Mouse (Mus musculus): ENCODE results near the gene Lingo1.

Lingo1 gene

DNA sequence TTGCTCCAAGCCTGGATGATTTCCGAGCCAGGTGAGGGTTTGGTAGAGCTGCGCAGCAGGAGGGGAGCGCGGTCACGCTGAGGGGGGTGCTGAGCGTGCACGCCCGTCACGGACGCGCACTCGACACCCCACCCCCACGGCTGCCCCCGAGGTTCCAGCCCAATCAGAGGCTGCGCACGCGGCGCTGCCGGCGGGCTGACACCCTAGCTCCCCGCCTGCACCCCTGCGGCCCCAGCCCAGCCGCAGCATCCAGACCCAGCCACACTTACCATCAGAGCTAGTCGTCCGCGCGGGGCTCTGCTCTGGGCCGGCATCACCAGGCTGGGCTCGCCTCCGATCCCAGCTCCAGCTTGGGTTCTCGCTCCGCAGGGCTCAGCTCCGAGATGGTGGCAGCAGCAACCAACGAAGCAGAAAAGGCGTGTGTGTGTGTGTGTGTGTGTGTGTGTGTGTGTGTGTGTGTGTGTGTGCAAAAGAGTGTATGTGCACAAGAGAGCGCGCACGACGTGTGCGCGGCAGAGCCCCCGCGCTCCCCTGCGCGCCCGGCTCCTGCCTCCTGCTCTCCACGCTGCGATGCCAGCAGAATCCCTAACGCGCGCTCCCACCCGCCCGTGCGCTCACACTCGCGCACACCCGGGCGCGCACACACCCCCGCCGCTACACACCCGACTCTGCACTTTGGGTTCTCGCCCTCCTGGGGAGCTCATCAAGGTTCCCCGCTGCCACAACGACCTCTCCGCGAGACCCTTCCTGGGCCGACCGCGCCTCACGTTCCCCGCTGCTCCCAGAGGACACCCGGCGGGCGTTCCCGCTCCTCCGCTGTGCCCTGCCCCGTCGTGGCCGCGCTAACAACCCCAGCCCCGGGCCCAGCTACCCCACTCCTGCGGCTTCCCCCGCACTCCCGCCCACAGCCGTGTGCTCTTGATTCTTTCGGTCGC is at the start of gene Lingo1:
Lingo1 (minus strand) TSS at position 748 of the 935 bp plus-strand sequence.
- DNase-seq (ENCODE audit: low spot score), result peak; percentile 67

DNA sequence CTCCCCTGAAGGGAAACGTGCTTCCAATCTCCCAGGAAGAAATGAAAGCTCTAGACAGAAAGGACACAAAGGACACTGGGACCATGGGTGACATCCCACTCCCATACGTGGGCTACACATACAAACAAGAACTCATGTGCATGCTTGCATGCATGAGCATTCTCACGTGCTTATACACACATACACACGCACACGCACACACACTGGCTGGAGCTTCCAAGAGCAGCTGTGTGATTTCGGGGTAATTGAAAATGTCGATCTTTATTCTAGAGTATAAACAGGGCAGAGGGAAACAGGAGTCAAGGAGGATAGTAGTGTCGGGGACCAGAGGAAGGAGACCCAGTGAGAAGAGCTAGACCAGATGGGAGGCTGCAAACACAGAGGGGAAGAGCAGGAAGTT is 48.4 kb upstream of the Lingo1 start:
- DNase-seq (ENCODE audit: low spot score), result no peak

DNA sequence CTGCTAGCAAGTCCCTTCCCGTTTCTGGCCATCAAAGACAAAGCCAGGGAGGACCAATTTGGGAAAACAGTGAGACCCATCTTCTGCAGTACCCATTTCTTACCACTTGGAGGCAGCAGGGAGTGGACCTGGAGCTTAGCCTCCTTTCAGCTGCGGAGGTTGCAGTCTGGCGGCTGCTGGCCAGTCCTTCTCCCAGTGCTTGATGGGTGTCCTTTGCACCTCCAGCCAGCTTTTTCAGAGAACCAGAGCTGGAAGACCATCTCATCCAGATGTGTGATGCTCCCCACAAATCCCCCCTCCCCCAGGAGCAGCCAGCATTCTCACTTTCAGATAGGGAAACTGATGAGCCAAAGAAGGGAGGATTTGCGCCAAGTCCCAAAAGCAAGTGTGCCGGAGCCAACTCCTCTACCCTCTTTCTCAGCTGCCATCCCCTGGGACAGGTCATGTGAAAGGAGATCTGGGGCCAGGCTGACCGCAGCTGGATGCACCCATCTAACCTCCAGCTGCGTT is 47.5 kb upstream of the Lingo1 start:
- peak; percentile 53 for DNase-seq (ENCODE audit: low spot score)

DNA sequence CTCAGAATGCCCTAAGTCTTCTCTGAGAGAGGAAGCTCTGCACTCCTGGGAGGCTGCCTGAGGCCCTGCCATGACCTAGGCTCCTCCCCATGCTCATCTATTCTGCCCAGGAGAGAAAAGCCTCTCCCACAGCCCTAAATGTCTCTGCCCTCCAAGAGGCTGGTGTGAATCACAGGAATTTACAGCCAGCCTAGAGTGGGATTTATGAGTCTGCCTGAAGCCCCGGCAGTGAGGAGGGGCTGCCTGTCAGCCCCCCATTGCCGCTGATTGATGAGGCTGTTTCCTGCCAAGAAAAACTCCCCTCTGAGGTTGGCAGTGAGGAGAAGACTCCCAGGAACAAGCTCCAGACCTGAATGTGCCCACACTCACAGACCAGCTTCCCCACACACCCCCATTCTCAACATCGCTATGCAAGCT is 46.0 kb upstream of the Lingo1 start:
- DNase-seq (ENCODE audit: low spot score), result no peak

DNA sequence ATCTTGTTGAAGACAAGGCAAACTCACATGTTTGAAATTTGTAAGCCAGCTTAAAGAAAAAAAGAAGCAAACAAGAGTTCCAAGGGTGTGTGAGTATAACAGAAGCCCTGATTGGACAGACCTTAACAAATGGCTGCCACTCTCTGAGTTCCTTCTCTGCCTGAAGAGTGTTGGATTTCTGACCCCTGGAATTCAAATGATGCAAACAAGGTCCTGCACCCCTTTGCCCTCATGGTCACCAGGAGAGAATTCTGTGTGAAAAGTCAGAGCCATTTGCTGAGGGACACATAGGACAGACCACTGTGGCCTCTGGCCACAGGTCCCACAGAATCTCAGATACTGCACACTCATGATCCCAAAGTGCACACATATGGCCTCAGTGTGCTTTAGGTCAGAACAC is 45.6 kb upstream of the Lingo1 start:
- DNase-seq (ENCODE audit: low spot score), result no peak

DNA sequence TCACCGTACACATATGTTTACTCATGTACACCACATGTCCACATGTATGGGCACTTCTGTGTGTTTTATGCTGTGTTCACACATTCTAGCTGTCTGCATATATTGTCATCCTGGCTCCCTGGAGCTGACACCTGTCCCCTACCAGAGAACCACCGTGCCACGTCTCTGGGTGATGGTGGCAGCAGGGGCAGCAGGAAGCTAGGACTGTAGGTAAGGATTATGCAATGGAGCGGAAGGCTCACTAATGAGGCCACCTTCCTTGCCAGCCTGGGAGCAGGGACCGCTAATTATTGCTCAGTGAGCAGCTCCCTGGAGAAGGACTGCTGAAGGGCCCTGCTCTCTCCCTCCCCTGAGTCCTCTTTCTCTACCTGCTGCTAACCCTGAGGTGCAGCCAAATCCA is 44.5 kb upstream of the Lingo1 start:
- no peak for DNase-seq (ENCODE audit: low spot score)

DNA sequence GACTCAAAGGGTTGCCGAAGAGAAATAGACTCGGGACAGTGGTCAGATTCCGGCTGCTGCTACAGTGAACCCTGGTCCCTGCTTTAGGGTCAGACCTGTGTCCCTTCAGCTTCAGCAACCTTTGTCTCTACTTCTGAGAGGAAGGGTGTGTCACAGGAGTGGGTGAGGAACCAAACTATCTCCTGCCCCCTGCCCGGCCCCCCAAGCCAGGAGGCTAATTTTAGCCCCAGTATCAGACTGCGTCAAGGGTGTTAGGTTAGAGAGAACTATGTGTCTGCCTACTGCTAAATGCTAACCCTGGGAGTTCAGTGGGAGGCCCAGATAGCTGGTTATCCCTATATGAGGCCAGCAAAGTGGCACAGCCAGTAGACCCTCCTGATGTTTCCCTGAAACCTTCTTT is 38.9 kb upstream of the Lingo1 start:
- DNase-seq (ENCODE audit: low spot score), result no peak

DNA sequence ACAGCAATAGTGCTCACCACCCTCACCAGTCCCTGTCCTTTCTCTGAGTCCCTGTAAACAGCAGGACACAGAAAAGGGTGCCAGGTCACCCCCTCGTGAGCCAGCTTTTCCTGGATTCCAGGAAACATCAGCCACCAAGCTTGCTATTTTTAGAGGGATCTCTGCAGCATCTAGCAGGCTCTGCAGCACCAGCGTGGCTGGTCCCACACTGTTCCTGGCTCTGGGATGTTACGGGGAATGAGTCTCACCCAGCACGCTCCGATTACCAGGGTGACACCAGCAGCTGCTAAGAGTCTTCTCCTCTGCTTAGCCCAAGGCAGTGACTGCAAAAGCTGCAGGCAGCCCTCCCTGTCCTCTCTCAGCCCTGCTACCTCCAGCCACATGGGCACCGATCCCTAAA is 36.6 kb upstream of the Lingo1 start:
- DNase-seq (ENCODE audit: low spot score), result peak; percentile 44

DNA sequence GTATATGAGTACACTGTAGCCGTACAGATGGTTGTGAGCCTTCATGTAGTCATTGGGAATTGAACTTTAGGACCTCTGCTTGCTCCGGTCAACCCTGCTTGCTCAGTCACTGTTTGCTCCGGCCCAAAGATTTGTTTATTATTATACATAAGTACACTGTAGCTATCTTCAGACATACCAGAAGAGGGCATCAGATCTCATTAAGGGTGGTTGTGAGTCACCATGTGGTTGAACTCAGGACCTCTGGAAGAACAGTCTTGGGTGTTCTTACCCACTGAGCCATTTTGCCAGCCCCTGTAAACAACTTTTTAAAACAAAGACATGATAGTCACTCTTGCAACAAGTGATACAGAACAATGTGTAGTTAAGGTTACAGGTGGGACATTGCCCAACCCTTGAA is 35.6 kb upstream of the Lingo1 start:
- no peak for DNase-seq (ENCODE audit: low spot score)

DNA sequence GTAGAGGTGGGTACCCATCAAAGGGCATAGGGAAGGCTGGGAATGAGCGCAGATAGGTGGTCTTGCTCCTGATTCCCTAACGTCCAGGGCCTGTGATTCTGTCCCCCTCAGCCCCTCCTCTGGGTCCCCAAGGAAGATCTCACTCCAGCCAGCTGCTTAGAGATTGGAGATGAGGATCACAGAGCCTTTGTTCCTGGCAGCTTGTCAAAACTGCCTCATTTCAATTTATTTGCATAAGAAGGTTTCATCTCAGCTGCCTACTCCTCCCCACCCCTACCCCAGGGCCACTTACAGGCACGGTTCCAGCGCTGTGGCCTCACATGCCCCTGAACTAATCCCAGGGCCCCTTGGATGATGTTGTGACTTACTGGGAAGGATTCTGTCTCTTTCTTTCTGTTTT is 33.9 kb upstream of the Lingo1 start:
- no peak for DNase-seq (ENCODE audit: low spot score)

DNA sequence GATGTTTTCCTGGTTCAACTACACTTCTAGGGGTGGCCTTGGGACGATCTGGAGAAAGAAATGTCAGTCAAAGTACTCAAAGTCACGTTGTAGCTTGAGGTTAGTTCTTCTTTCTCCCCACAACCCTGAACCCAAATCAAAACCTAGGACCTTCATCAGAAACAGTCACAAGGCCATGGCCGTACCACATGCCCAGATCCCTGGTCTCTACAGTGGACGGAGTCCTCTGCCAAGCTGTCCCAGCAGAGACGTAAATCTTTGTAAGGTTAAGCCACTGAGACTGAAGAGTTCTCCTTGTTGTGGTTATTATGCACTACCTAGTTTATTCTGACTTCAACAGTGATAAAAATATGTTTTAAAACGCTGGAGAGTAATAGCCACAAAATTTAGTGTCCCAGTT is 32.6 kb upstream of the Lingo1 start:
- no peak for DNase-seq (ENCODE audit: low spot score)

DNA sequence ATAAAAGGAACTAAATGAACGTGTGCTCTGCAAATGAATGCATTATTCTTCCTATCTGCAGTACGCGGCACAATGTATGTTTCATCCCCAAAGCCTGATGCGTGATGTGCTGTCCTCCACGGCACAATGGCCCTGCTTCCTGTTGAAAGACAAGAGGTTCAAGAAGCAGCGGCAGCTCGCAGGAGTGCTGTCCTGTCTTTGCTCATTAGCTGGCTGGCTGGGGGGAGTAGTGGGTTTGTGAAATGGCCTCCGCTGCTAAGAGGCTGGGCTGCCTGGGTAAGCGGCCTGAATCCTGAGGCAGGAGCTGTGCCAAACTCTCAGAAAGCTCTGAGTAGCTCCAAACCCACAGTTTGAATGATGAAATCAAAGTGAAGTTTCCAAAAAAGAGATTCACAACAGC is 31.9 kb upstream of the Lingo1 start:
- no peak for DNase-seq (ENCODE audit: low spot score)

DNA sequence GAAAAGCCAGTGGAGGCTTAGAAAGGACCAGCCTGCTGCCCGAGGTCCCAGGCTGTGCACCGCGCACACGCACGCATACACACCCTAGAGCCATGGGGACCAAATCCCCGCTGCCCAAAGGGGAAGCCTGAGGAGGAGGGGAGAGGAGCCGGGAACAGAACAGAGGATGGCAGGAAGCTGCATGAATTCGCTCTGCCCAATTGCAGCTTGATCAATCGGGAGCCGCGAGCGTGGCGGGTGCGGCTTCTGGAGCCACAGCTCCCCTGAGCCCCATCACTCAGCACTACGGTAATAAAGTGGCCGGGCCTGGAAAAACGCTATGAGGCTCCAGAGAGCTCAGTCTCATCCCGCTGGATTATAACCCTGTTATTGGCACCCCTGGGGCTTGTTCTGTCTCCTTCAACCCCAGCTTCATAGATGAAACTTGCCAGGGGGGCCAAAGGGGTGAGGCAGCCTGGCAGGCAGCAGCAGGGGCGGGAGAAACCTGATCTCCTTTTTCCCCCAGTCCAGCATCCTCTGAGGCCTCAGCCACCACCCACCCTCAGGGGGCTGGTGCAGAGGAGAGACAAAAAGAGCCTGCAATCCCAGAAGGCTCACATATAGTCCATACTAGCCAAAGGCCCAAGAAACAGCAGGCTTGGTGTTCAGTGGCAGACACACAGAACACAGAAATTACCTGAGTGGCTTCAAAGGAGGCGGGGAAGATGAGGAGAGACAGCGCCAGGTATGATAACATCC is 29.4 kb upstream of the Lingo1 start:
- no peak for DNase-seq (ENCODE audit: low spot score)

DNA sequence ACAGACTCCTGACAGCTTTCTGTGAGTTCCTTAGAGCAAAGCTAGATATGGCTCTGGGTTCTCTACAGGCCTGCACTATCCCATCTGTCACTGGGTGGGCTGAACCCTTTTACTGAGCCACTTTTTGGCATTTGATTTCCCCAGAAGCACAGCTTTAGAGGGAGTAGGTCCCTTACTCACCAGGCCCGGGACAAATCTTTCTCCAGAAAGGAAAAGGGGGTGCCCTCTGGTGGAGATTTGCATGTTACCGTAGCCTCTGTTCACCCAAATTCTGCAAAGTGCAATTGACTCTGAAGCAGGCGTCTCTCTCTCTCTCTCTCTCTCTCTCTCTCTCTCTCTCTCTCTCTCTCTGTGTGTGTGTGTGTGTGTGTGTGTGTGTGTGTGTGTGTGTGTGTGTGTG is 28.6 kb upstream of the Lingo1 start:
- DNase-seq (ENCODE audit: low spot score), result no peak

DNA sequence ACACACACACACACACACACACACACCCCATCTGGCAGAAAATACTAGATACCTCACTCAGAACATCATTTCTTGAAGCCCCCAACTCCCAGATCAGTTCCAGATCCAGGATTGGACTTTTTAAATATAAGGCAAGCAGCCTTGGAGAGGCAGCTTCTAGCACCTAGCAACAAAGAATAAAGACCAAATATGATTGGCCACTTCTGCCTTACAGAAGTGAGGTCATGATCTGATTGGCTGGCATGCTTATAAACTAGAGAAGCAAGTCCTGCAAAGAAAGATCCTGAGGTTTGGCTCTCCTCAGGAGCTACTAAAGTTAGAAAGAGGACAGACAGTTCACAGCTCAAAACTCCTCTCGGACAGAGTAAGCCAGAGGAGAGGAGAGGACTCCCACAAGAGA is 14.6 kb upstream of the Lingo1 start:
- DNase-seq (ENCODE audit: low spot score), result no peak

DNA sequence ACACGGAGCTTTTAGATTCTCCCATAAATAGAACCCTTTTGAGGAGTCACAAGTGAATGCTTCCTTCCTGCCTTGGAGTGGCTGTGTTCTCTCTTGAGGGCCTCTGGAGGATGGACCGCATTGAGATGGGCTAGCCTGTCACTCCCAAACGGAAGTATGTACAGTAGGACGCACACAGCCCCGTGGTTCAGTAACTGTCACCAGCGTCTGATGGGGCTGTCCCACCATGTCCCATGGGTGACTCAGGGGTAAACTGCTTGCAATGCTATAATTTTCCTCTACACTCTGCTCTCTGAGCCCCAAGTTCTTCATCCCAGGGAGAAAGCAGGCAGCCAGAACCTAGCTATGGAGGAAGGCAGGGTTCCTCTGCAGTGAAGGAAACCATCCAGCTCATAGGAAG is 11.7 kb upstream of the Lingo1 start:
- no peak for DNase-seq (ENCODE audit: low spot score)

DNA sequence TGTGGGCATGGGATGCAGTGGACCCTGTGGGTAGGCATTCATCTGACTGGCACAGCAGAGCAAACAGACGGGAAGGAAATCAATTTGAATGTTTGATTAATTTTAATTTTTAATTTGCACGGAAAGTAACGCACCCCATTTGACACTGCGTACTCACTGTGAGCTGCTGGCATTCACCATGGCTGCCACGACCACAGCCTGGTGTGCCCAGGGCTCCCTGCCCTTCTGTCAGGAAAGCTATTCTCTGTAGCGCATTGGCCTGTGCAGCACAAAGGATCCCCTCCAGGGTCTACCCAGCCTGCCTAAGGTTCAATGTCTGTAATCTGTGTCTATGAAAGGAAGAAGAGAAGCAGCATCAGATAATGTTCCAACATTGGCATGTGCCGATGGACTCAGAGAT is 6.9 kb upstream of the Lingo1 start:
- DNase-seq (ENCODE audit: low spot score), result no peak

DNA sequence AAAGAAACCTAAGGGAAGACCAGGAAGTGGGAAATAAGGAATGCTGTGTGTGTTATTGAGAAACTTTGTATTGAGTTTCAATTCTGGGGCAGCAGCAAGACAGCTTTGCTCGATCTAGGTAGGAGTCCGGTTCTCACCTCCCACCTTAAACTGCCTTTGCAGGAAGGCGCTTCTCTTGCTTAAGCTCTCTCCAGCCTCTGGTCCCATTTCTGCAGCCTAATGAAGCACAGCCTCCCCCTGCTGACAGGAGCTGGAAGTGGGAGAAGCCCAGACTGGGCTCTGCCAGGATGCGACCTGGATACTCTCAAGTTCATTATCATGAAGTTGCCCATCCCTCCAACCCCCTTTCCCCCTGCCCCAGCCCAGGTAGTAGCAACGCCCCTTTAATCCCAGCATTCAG is 1.6 kb upstream of the Lingo1 start:
- peak; percentile 65 for DNase-seq (ENCODE audit: low spot score)

DNA sequence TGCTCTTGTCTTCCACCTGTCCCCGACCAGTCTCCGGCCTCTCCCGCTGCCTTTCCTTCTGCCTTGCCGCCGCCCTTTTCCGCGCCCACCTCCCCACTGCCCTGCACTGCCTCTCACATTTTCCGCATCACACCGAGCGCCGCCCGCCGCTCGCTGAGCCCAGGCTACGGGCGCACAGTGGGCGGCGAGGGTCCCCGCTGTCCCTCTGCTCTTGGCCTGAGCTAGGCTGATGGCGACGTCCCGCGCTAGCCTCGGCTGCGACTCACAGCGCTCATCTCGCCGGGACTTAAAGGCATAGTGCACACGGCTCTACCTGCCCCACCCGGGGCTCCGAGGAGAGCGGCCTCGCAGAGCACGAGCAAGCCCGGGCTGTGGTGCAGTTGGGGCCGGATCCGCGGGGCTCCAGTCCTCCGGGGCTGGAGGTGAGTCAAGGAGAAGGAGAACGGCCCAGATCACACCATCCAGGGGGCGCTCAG is 426 bp upstream of the Lingo1 start:
- no peak for DNase-seq (ENCODE audit: low spot score)

DNA sequence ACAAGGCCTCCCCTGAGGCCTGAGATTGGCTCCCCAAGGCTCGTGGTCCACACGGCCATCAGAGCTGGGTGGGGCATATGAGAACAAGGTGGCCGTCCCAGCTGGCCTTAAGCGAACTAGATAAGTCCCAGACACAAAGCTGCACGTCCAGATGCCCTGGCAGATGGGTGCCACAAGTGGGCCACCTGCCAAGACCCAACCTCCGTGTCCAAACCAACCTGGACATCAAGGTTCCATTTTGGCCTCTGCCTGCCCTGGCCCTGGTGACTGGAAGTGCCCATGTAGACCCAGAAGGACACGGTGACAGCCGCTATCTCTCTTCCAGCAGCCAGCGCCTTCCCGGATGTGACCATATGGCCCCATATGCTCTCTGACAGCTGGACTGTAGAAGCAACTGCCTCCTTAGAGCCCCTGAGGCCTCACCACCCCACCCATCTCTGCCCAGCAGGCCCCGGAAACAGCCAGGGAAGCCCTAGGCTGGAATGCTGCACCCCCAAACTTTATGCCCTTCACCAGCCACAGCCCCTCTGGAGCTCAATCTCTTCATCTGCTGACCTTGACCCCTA is 4.5 kb downstream of the Lingo1 start:
- DNase-seq (ENCODE audit: low spot score), result no peak

DNA sequence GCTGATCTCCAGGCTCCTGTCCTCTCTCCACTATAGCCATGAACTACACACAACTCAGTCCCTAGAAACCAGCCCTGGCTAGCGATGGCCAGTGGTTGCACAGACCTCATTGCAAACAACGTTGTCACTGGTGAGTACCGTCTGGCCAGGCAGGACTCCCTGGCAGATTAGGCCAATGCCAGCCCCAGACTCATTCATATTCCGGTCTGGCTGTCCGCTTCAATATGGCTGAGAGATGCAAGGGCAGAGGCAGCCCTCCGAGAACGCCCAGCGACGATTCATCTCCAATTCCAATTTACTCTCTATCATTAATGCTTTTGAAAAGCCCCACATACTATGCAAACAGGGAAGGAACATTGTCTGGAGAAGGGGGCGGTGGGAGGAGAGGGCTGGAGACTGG is 11.7 kb downstream of the Lingo1 start:
- DNase-seq (ENCODE audit: low spot score), result no peak

DNA sequence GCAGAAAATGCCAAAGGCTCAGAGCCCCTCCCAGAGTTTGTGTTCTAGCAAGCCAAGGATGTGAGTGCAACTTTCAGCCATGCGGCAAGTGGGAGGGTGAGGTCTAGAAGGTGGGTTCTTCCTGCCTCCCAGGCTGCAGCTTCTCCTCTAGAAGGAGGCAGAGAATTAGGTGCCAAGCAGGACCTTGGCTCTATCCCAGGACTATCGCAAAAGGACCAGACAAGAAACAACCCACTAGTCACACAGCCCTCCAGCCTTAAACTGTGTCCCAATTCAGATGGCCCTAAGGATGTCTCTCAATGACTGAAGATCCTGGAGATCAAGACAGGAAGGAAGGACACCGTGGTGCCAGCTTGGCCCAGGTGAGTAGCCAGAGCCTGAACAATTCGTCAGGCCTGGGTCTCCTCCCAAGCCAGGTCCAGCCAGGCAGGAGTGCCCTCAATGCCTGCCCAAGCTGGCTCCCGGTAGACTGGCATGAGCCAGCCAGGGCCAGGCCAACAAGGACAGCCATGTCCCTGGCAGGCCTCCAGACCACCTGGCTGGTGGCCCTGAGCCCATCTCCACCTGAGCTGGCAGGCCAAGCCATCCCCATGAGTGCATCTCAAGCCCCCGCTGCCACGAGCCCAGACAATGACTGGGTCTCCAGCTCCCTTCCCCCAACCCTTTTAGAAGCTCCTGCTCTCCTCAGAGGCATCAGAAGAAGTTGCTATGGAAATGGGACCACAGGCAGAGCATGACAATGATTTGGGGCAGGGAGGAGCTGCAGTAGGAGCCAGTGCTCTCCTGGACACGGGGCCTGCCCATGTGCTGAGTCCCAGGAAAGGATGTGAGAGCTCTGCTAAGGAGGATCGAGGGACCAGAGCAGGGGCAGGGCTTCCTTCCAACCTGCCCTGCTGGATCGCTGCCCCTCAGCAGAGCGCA is 19.1 kb downstream of the Lingo1 start:
- DNase-seq (ENCODE audit: low spot score), result no peak

All from left cerebral cortex, adult 11 months (tissue).